Mouse (Mus musculus) neural tube, embryonic 11.5 days (tissue): ENCODE data around the gene Cdca4. TPM values are rescaled to one million over a fixed set of nuclear protein-coding genes. Genes with fewer than 3 reads are reported as not detected.

Experiments
- ATAC-seq: fragments of 200-750 bp; cut with Nextera tagmentation; 2 replicates; pipeline ENCODE4 v1.8.0; 2017; ENCODE audit warnings: moderate number of reproducible peaks, mild to moderate bottlenecking, moderate TSS enrichment, moderate library complexity; ENCODE audit not compliant: insufficient read depth, low FRiP score, low TSS enrichment
- DNase-seq: peaks from one replicate; pipeline ENCODE4 v3.0.0-alpha.2; 2015; ENCODE audit warnings: low spot score
- H3K27ac ChIP-seq: fragments of 300-500 bp; sonication (generic); 2 replicates; pipeline ENCODE4 v1.5.1; 2014; ENCODE audit warnings: low read depth, mild to moderate bottlenecking, low read length
- H3K27me3 ChIP-seq: fragments of 300-500 bp; sonication (generic); 2 replicates; pipeline ENCODE4 v1.6.1; 2014; ENCODE audit warnings: mild to moderate bottlenecking, low read length, mixed read lengths; ENCODE audit not compliant: control insufficient read depth, insufficient read depth
- H3K36me3 ChIP-seq: fragments of 300-500 bp; sonication (generic); 2 replicates; pipeline ENCODE4 v1.6.1; 2014; ENCODE audit warnings: mild to moderate bottlenecking, low read length, moderate library complexity, mixed read lengths; ENCODE audit not compliant: control insufficient read depth, insufficient read depth
- H3K4me1 ChIP-seq: fragments of 300-500 bp; sonication (generic); 2 replicates; pipeline ENCODE4 v1.6.1; 2014; ENCODE audit warnings: low read length, mixed read lengths; ENCODE audit not compliant: control insufficient read depth, insufficient read depth
- H3K4me2 ChIP-seq: fragments of 300-500 bp; sonication (generic); 2 replicates; pipeline ENCODE4 v1.6.1; 2014; ENCODE audit warnings: low read depth, mild to moderate bottlenecking, moderate library complexity
- H3K4me3 ChIP-seq: fragments of 300-500 bp; sonication (generic); 2 replicates; pipeline ENCODE4 v1.5.1; 2014; ENCODE audit warnings: low read depth, low read length
- H3K9ac ChIP-seq: fragments of 300-500 bp; sonication (generic); 2 replicates; pipeline ENCODE4 v1.6.1; 2014; ENCODE audit warnings: mild to moderate bottlenecking, low read length
- H3K9me3 ChIP-seq: fragments of 300-500 bp; sonication (generic); 2 replicates; pipeline ENCODE4 v1.6.1; 2016; ENCODE audit warnings: low read length; ENCODE audit not compliant: control insufficient read depth
- whole genome bisulfite sequencing: fragments of 180-500 bp; shearing (Covaris S2); extraction: QIAGEN DNeasy Blood & Tissue Kit; methylation state at CpG from one replicate; pipeline ENCODE4 v1.1.7; 2014; 5-methylcytosine and 5-hydroxymethylcytosine counted together
- polyA plus RNA-seq: library from polyadenylated mRNA; unstranded; fragments of >200 nt; fragmentation: Nextera tagmentation; extraction: Ambion mirVana; gene quantifications from 2 replicates; pipeline ENCODE4 v1.2.1, GENCODE M21; 2014

The Cdca4 gene
- polyA plus RNA-seq, 1 experiment from 2014 or later, result 173 TPM

- no peak overlapping the region for H3K4me3 ChIP-seq
- no peak overlapping the region for H3K4me2 ChIP-seq
- no peaks in the 10 kb centered on the region for H3K36me3 ChIP-seq
- no peaks in the 10 kb centered on the region for H3K9me3 ChIP-seq
- H3K27ac ChIP-seq, result no peak overlapping the region
- WGBS, result 84% methylated on average over 2 of the region's 2 CpGs
- ATAC-seq (no peak), DNase-seq (no peak)
- H3K9ac ChIP-seq, result no peak overlapping the region
- peaks cover 34% of the 10 kb centered on the region for H3K27me3 ChIP-seq
- H3K4me1 ChIP-seq, result peaks cover 4% of the 10 kb centered on the region; the same call in 1 of the 2 replicates
These were observed 42.0 kb upstream of the Cdca4 start for GRCm38 (mm10) chr12:112871272-112871671.

GRCm38 (mm10) chr12:112870775-112871174 is 41.6 kb upstream of the Cdca4 start:
- WGBS, result 61% methylated on average over 13 of the region's 13 CpGs
- Histone ChIP-seq H3K9me3 (no peaks in the 10 kb centered on the region), H3K9ac (no peak overlapping the region), H3K27me3 (peaks cover 29% of the 10 kb centered on the region), H3K36me3 (no peaks in the 10 kb centered on the region), H3K4me3 (no peak overlapping the region), H3K4me2 (no peak overlapping the region), H3K4me1 (0 out of 2 replicates have a peak, but pooled peaks cover 4% of the 10 kb centered on the region), H3K27ac (no peak overlapping the region)
- ATAC-seq (no peak), DNase-seq (no peak)

- Histone ChIP-seq H3K36me3 (no peaks in the 10 kb centered on the region), H3K4me1 (0 out of 2 replicates have a peak, but pooled peaks cover 4% of the 10 kb centered on the region), H3K27me3 (peaks cover 19% of the 10 kb centered on the region), H3K9me3 (no peaks in the 10 kb centered on the region), H3K4me2 (peak overlapping the region; percentile 17; the same call in 1 of the 2 replicates), H3K4me3 (no peak overlapping the region), H3K27ac (no peak overlapping the region), H3K9ac (0 out of 2 replicates have a peak overlapping the region, but pooled peaks have one; percentile 0)
- WGBS, result 8% methylated on average over 16 of the region's 16 CpGs
- no peak; the same call in 1 of the 2 replicates for ATAC-seq
- peak; percentile 64 for DNase-seq
These were observed 40.6 kb upstream of the Cdca4 start for GRCm38 (mm10) chr12:112869783-112870204.

GRCm38 (mm10) chr12:112868178-112869087 is 39.2 kb upstream of the Cdca4 start, which contains the start of gene Gpr132:
Gpr132 (minus strand) TSS chr12:112868228.
- ATAC-seq (no peak), DNase-seq (no peak)
- 70% methylated on average over 13 of the region's 13 CpGs for WGBS
- Histone ChIP-seq H3K4me1 (0 out of 2 replicates have a peak, but pooled peaks cover 4% of the 10 kb centered on the region), H3K9me3 (no peaks in the 10 kb centered on the region), H3K27ac (no peak within 1 kb of the TSS), H3K4me2 (no peak within 1 kb of the TSS), H3K9ac (no peak within 1 kb of the TSS), H3K4me3 (no peak within 1 kb of the TSS), H3K36me3 (no peaks in the 10 kb centered on the region), H3K27me3 (peaks cover 6% of the 10 kb centered on the region)

GRCm38 (mm10) chr12:112867106-112867674 is 38.0 kb upstream of the Cdca4 start:
- 89% methylated on average over 7 of the region's 7 CpGs for WGBS

GRCm38 (mm10) chr12:112866467-112867080 is 37.4 kb upstream of the Cdca4 start:
- ATAC-seq, result no peak
- 79% methylated on average over 8 of the region's 8 CpGs for WGBS
- no peak overlapping the region for H3K9ac ChIP-seq
- H3K4me2 ChIP-seq, result no peak overlapping the region
- H3K4me1 ChIP-seq, result 0 out of 2 replicates have a peak, but pooled peaks cover 4% of the 10 kb centered on the region
- H3K27me3 ChIP-seq, result no peaks in the 10 kb centered on the region
- DNase-seq, result no peak
- H3K27ac ChIP-seq, result no peak overlapping the region
- no peaks in the 10 kb centered on the region for H3K9me3 ChIP-seq
- no peak overlapping the region for H3K4me3 ChIP-seq
- no peaks in the 10 kb centered on the region for H3K36me3 ChIP-seq

More at GRCm38 (mm10) chr12:112867106-112867674, 38.0 kb upstream of the Cdca4 start:
- Histone ChIP-seq H3K27me3 (0 out of 2 replicates have a peak, but pooled peaks cover 3% of the 10 kb centered on the region), H3K27ac (no peak overlapping the region), H3K4me2 (no peak overlapping the region), H3K9ac (no peak overlapping the region), H3K4me1 (0 out of 2 replicates have a peak, but pooled peaks cover 4% of the 10 kb centered on the region), H3K36me3 (no peaks in the 10 kb centered on the region), H3K4me3 (no peak overlapping the region), H3K9me3 (no peaks in the 10 kb centered on the region)
- ATAC-seq (no peak), DNase-seq (no peak)

- DNase-seq, result no peak
- H3K4me1 ChIP-seq, result 0 out of 2 replicates have a peak, but pooled peaks cover 3% of the 10 kb centered on the region
- no peaks in the 10 kb centered on the region for H3K27me3 ChIP-seq
- 91% methylated on average over 7 of the region's 7 CpGs for WGBS
- H3K4me2 ChIP-seq, result no peak overlapping the region
- no peak overlapping the region for H3K4me3 ChIP-seq
- no peaks in the 10 kb centered on the region for H3K9me3 ChIP-seq
- H3K27ac ChIP-seq, result no peak overlapping the region
- ATAC-seq, result no peak
- H3K36me3 ChIP-seq, result no peaks in the 10 kb centered on the region
- H3K9ac ChIP-seq, result no peak overlapping the region
These were observed 35.6 kb upstream of the Cdca4 start for GRCm38 (mm10) chr12:112864804-112865203.

- ATAC-seq, result no peak
- H3K4me1 ChIP-seq, result no peaks in the 10 kb centered on the region
- WGBS, result 68% methylated on average over 9 of the region's 9 CpGs
- no peaks in the 10 kb centered on the region for H3K27me3 ChIP-seq
- no peak overlapping the region for H3K4me3 ChIP-seq
- H3K9ac ChIP-seq, result no peak overlapping the region
- no peaks in the 10 kb centered on the region for H3K36me3 ChIP-seq
- no peak for DNase-seq
- H3K27ac ChIP-seq, result no peak overlapping the region
- H3K9me3 ChIP-seq, result no peaks in the 10 kb centered on the region
- no peak overlapping the region for H3K4me2 ChIP-seq
These were observed 32.7 kb upstream of the Cdca4 start for GRCm38 (mm10) chr12:112861911-112862321.
